Mouse (Mus musculus): Measurements from ENCODE around the gene Lrmda. TPM values are rescaled to one million over a fixed set of nuclear protein-coding genes. Genes with fewer than 3 reads are reported as not detected.

The Lrmda gene
- polyA plus RNA-seq, 1 experiment = 0.51 TPM

- H3K4me3 ChIP-seq (ENCODE audit: control insufficient read depth, insufficient read depth, low read length) = peak overlapping the region; percentile 45
- WGBS = under 1% methylated on average over 74 of the region's 74 CpGs
- H3K36me3 ChIP-seq (ENCODE audit: control insufficient read depth, insufficient read depth, low read length) = no peaks in the 10 kb centered on the region
- peaks cover 37% of the 10 kb centered on the region for H3K27me3 ChIP-seq (ENCODE audit: control insufficient read depth, insufficient read depth, low read length)
- peaks cover 12% of the 10 kb centered on the region for H3K4me1 ChIP-seq (replicated peaks; ENCODE audit: control insufficient read depth, insufficient read depth, low read length)
- DNase-seq = peak; percentile 57
- no peak overlapping the region for H3K27ac ChIP-seq (ENCODE audit: control insufficient read depth, insufficient read depth, low read length)
- TF ChIP-seq POLR2A (IDR thresholded peaks at IDR 0.05; ENCODE audit: control insufficient read depth, extremely low read depth, insufficient read depth, low read length, poor library complexity) (no peak), CTCF (IDR thresholded peaks at IDR 0.05; ENCODE audit: borderline replicate concordance, control insufficient read depth, extremely low read depth, insufficient read depth, low read length, poor library complexity) (no peak)
Observed at GRCm38 (mm10) chr14:21987660-21988576, 31.6 kb upstream of the Lrmda start.

DNA sequence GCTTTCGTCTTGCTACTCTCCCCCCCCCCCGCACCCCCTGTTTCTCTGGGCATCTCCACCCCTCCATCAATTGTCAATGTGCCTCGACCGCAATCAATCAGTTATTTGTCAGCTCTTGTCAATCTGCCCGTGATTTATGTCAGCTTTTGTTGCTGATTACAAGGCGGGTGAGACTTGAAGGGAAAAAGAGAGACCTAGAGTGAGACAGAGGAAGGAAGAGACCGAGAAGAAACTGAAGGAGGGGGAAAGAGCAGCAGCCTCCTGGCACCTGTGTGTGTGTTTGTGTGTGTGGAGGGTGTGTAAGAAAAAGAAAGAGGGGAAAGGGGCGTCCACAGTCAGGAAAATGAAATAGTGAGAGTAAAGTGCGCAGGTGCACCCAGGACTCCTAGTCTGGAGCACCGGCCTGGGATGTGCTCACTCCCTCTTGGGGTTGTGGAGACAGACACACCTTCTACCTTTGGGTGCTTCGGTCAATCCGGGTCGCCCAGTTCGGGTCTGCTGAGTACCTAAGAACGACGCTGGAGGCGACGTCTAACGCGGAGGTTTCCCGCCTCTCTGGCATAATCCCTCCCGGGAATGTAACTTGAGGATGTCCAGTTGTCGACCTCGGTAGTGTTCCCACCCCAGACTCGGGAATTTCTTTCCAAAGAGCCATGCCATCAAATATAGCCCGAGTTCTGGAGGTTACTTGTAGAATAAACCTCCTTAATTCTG lies 30.8 kb upstream of the Lrmda start:
- no peaks in the 10 kb centered on the region for H3K36me3 ChIP-seq (ENCODE audit: control insufficient read depth, insufficient read depth, low read length)
- TF ChIP-seq POLR2A (IDR thresholded peaks at IDR 0.05; ENCODE audit: control insufficient read depth, extremely low read depth, insufficient read depth, low read length, poor library complexity) (no peak), CTCF (IDR thresholded peaks at IDR 0.05; ENCODE audit: borderline replicate concordance, control insufficient read depth, extremely low read depth, insufficient read depth, low read length, poor library complexity) (no peak)
- WGBS = 3% methylated on average over 26 of the region's 26 CpGs
- peaks cover 37% of the 10 kb centered on the region for H3K27me3 ChIP-seq (ENCODE audit: control insufficient read depth, insufficient read depth, low read length)
- no peak overlapping the region for H3K4me3 ChIP-seq (ENCODE audit: control insufficient read depth, insufficient read depth, low read length)
- no peak overlapping the region for H3K27ac ChIP-seq (ENCODE audit: control insufficient read depth, insufficient read depth, low read length)
- peaks cover 16% of the 10 kb centered on the region for H3K4me1 ChIP-seq (replicated peaks; ENCODE audit: control insufficient read depth, insufficient read depth, low read length)
- DNase-seq = no peak

DNA sequence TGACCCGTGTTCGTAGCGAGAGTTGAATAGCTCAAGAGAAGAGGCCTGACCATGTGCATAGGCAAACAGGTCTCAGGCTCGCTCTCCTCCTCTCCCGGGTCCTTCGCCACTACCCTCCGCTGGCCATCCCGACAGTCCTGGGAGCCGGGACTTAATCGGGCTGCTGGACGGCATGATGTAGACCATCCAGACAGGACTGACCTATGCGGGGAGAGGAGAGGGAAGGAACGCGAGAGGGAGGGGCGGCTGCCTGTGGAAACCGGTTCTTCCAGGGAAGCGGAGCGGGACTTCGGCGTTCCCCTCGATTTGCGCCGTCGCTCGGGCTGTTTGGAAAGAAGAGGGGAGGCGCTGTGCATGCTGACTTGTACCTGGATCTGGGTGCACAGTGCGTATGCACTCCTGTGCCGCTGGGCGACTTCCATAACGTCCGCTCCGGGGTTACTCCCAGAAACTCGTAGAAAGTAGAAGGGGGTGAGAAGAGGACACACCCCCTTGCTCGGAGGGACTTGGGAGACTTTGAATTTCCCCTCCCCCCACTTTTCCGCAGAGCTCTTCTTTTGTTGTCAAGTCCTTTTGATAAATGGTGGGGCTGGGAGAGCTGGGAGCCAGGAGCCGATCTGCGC lies 30.1 kb upstream of the Lrmda start, which contains the start of gene Zfp503:
TSS of gene Zfp503 (minus strand) at position 311 of the 623 bp plus-strand sequence.
- WGBS = 4% methylated on average over 37 of the region's 37 CpGs
- Histone ChIP-seq H3K4me1 (replicated peaks; ENCODE audit: control insufficient read depth, insufficient read depth, low read length) (peaks cover 20% of the 10 kb centered on the region), H3K36me3 (ENCODE audit: control insufficient read depth, insufficient read depth, low read length) (no peaks in the 10 kb centered on the region), H3K4me3 (ENCODE audit: control insufficient read depth, insufficient read depth, low read length) (peak within 1 kb of the TSS; percentile 1; the same call in 1 of the 2 replicates), H3K27ac (ENCODE audit: control insufficient read depth, insufficient read depth, low read length) (no peak within 1 kb of the TSS; the same call in 1 of the 2 replicates), H3K27me3 (ENCODE audit: control insufficient read depth, insufficient read depth, low read length) (peaks cover 40% of the 10 kb centered on the region)
- DNase-seq = no peak
- TF ChIP-seq POLR2A (IDR thresholded peaks at IDR 0.05; ENCODE audit: control insufficient read depth, extremely low read depth, insufficient read depth, low read length, poor library complexity) = no peak
- TF ChIP-seq CTCF (IDR thresholded peaks at IDR 0.05; ENCODE audit: borderline replicate concordance, control insufficient read depth, extremely low read depth, insufficient read depth, low read length, poor library complexity) = no peak

- DNase-seq = no peak
- 64% methylated on average over 31 of the region's 31 CpGs for WGBS
- peaks cover 24% of the 10 kb centered on the region for H3K4me1 ChIP-seq (replicated peaks; ENCODE audit: control insufficient read depth, insufficient read depth, low read length)
- TF ChIP-seq POLR2A (IDR thresholded peaks at IDR 0.05; ENCODE audit: control insufficient read depth, extremely low read depth, insufficient read depth, low read length, poor library complexity) (no peak), CTCF (IDR thresholded peaks at IDR 0.05; ENCODE audit: borderline replicate concordance, control insufficient read depth, extremely low read depth, insufficient read depth, low read length, poor library complexity) (no peak)
- peak overlapping the region; percentile 1 for H3K4me3 ChIP-seq (ENCODE audit: control insufficient read depth, insufficient read depth, low read length)
- peaks cover 31% of the 10 kb centered on the region for H3K27me3 ChIP-seq (ENCODE audit: control insufficient read depth, insufficient read depth, low read length)
- H3K27ac ChIP-seq (ENCODE audit: control insufficient read depth, insufficient read depth, low read length) = no peak overlapping the region
- H3K36me3 ChIP-seq (ENCODE audit: control insufficient read depth, insufficient read depth, low read length) = no peaks in the 10 kb centered on the region
Observed at GRCm38 (mm10) chr14:21990321-21991021, 29.0 kb upstream of the Lrmda start.

DNA sequence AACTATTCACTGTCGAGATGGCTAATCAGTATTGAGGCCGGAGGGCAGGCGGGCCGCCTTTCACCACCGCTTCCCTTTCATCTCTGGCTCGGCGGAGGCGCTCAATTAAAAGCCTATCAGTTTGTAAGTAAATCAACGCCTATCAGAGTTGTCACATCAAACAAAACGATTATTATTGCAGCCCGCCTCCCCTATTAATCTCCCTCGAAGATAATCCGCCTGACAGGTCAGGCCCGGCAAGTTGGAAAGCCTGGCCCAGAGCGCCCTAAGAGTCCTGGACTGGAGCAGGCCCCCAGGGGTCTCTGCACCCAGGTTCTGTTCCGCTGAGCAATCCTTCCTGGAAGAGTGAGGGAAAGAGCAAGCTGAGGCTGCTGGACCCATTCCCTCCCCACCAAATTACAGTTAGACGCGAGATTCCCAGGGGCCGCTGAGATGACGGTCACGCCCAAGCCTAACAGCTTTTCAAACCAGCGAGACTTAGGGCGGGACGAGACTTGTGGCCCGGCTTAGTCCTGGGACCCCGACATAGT lies 28.2 kb upstream of the Lrmda start:
- WGBS = 84% methylated on average over 26 of the region's 26 CpGs
- no peak overlapping the region for H3K27ac ChIP-seq (ENCODE audit: control insufficient read depth, insufficient read depth, low read length)
- H3K4me1 ChIP-seq (replicated peaks; ENCODE audit: control insufficient read depth, insufficient read depth, low read length) = peaks cover 22% of the 10 kb centered on the region
- TF ChIP-seq CTCF (IDR thresholded peaks at IDR 0.05; ENCODE audit: borderline replicate concordance, control insufficient read depth, extremely low read depth, insufficient read depth, low read length, poor library complexity) (no peak), POLR2A (IDR thresholded peaks at IDR 0.05; ENCODE audit: control insufficient read depth, extremely low read depth, insufficient read depth, low read length, poor library complexity) (no peak)
- no peak overlapping the region for H3K4me3 ChIP-seq (ENCODE audit: control insufficient read depth, insufficient read depth, low read length)
- DNase-seq = no peak
- H3K36me3 ChIP-seq (ENCODE audit: control insufficient read depth, insufficient read depth, low read length) = no peaks in the 10 kb centered on the region
- H3K27me3 ChIP-seq (ENCODE audit: control insufficient read depth, insufficient read depth, low read length) = peaks cover 23% of the 10 kb centered on the region; the same call in 1 of the 2 replicates
